Mouse (Mus musculus): ENCODE results near the gene C1s2. TPM values are rescaled to one million over a fixed set of nuclear protein-coding genes. Genes with fewer than 3 reads are reported as not detected.
A peak's percentile ranks its signal among the peaks of the same experiment; 100 is the strongest.
"Not testable (repeated sequence)": the region's sequence is repeated elsewhere in the genome, so short reads cannot be mapped to it uniquely, and the experiment has no call there.

Gene C1s2
- polyA plus RNA-seq, 1 experiment from 2014 or later: not detected

GRCm38 (mm10) chr6:124658067-124658466, 22.2 kb upstream of the C1s2 start:
- WGBS: 75% methylated on average over 2 of the region's 2 CpGs
- H3K4me2 ChIP-seq (replicated peaks; ENCODE audit: low read depth, low read length): no peak overlapping the region
- no peak for ATAC-seq (ENCODE audit: low FRiP score)

GRCm38 (mm10) chr6:124655893-124656292, 20.0 kb upstream of the C1s2 start:
- Histone ChIP-seq H3K27ac (ENCODE audit: low read depth, low read length) (no peak overlapping the region), H3K4me2 (replicated peaks; ENCODE audit: low read depth, low read length) (no peak overlapping the region), H3K4me3 (ENCODE audit: low read depth, low read length) (no peak overlapping the region), H3K36me3 (ENCODE audit: control insufficient read depth, insufficient read depth, low read length) (no peaks in the 10 kb centered on the region), H3K4me1 (replicated peaks; ENCODE audit: control insufficient read depth, insufficient read depth, low read length) (no peaks in the 10 kb centered on the region), H3K9me3 (ENCODE audit: control insufficient read depth, low read length) (peaks cover 5% of the 10 kb centered on the region; the same call in 1 of the 2 replicates), H3K27me3 (ENCODE audit: control insufficient read depth, insufficient read depth, low read length) (no peaks in the 10 kb centered on the region), H3K9ac (ENCODE audit: low read depth, low read length) (no peak overlapping the region)
- DNase-seq (ENCODE audit: low spot score) (no peak), ATAC-seq (ENCODE audit: low FRiP score) (no peak)
- 73% methylated on average over 6 of the region's 6 CpGs for WGBS

More at GRCm38 (mm10) chr6:124658067-124658466, 22.2 kb upstream of the C1s2 start:
- no peak overlapping the region for H3K27ac ChIP-seq (ENCODE audit: low read depth, low read length)
- DNase-seq (ENCODE audit: low spot score): no peak
- no peak overlapping the region for H3K4me3 ChIP-seq (ENCODE audit: low read depth, low read length)
- H3K9me3 ChIP-seq (ENCODE audit: control insufficient read depth, low read length): peaks cover 5% of the 10 kb centered on the region; the same call in 1 of the 2 replicates
- no peaks in the 10 kb centered on the region for H3K27me3 ChIP-seq (ENCODE audit: control insufficient read depth, insufficient read depth, low read length)
- H3K4me1 ChIP-seq (replicated peaks; ENCODE audit: control insufficient read depth, insufficient read depth, low read length): no peaks in the 10 kb centered on the region
- H3K9ac ChIP-seq (ENCODE audit: low read depth, low read length): no peak overlapping the region
- H3K36me3 ChIP-seq (ENCODE audit: control insufficient read depth, insufficient read depth, low read length): no peaks in the 10 kb centered on the region

- Histone ChIP-seq H3K4me2 (replicated peaks; ENCODE audit: low read depth, low read length) (no peak overlapping the region), H3K4me1 (replicated peaks; ENCODE audit: control insufficient read depth, insufficient read depth, low read length) (no peaks in the 10 kb centered on the region), H3K9ac (ENCODE audit: low read depth, low read length) (no peak overlapping the region), H3K36me3 (ENCODE audit: control insufficient read depth, insufficient read depth, low read length) (no peaks in the 10 kb centered on the region), H3K27me3 (ENCODE audit: control insufficient read depth, insufficient read depth, low read length) (no peaks in the 10 kb centered on the region), H3K27ac (ENCODE audit: low read depth, low read length) (no peak overlapping the region), H3K9me3 (ENCODE audit: control insufficient read depth, low read length) (no peaks in the 10 kb centered on the region), H3K4me3 (ENCODE audit: low read depth, low read length) (no peak overlapping the region)
- DNase-seq (ENCODE audit: low spot score): no peak
- 75% methylated on average over 1 of the region's 1 CpGs for WGBS
- no peak for ATAC-seq (ENCODE audit: low FRiP score)
These were observed 10.5 kb upstream of the C1s2 start for GRCm38 (mm10) chr6:124646394-124646793.

- H3K27me3 ChIP-seq (ENCODE audit: control insufficient read depth, insufficient read depth, low read length): no peaks in the 10 kb centered on the region
These were observed 5.1 kb upstream of the C1s2 start for GRCm38 (mm10) chr6:124640997-124641396.

GRCm38 (mm10) chr6:124640041-124640440, 4.2 kb upstream of the C1s2 start:
- no peak overlapping the region for H3K4me3 ChIP-seq (ENCODE audit: low read depth, low read length)
- WGBS: 83% methylated on average over 2 of the region's 4 CpGs
- no peaks in the 10 kb centered on the region for H3K4me1 ChIP-seq (replicated peaks; ENCODE audit: control insufficient read depth, insufficient read depth, low read length)
- ATAC-seq (ENCODE audit: low FRiP score) (no peak), DNase-seq (ENCODE audit: low spot score) (no peak)
- no peak overlapping the region for H3K4me2 ChIP-seq (replicated peaks; ENCODE audit: low read depth, low read length)
- H3K9me3 ChIP-seq (ENCODE audit: control insufficient read depth, low read length): no peaks in the 10 kb centered on the region
- H3K27ac ChIP-seq (ENCODE audit: low read depth, low read length): no peak overlapping the region
- no peak overlapping the region for H3K9ac ChIP-seq (ENCODE audit: low read depth, low read length)
- no peaks in the 10 kb centered on the region for H3K27me3 ChIP-seq (ENCODE audit: control insufficient read depth, insufficient read depth, low read length)
- H3K36me3 ChIP-seq (ENCODE audit: control insufficient read depth, insufficient read depth, low read length): no peaks in the 10 kb centered on the region

More at GRCm38 (mm10) chr6:124640997-124641396, 5.1 kb upstream of the C1s2 start:
- H3K4me2 ChIP-seq (replicated peaks; ENCODE audit: low read depth, low read length): no peak overlapping the region
- no peak for ATAC-seq (ENCODE audit: low FRiP score)
- H3K9ac ChIP-seq (ENCODE audit: low read depth, low read length): no peak overlapping the region
- H3K4me3 ChIP-seq (ENCODE audit: low read depth, low read length): no peak overlapping the region
- 33% methylated on average over 8 of the region's 8 CpGs for WGBS
- no peaks in the 10 kb centered on the region for H3K9me3 ChIP-seq (ENCODE audit: control insufficient read depth, low read length)
- H3K4me1 ChIP-seq (replicated peaks; ENCODE audit: control insufficient read depth, insufficient read depth, low read length): no peaks in the 10 kb centered on the region
- peak; percentile 67 for DNase-seq (ENCODE audit: low spot score)
- no peaks in the 10 kb centered on the region for H3K36me3 ChIP-seq (ENCODE audit: control insufficient read depth, insufficient read depth, low read length)
- no peak overlapping the region for H3K27ac ChIP-seq (ENCODE audit: low read depth, low read length)

- H3K27ac ChIP-seq (ENCODE audit: low read depth, low read length); H3K4me1 ChIP-seq (replicated peaks; ENCODE audit: control insufficient read depth, insufficient read depth, low read length); H3K4me2 ChIP-seq (replicated peaks; ENCODE audit: low read depth, low read length); H3K9ac ChIP-seq (ENCODE audit: low read depth, low read length); H3K27me3 ChIP-seq (ENCODE audit: control insufficient read depth, insufficient read depth, low read length); ATAC-seq (ENCODE audit: low FRiP score); DNase-seq (ENCODE audit: low spot score); H3K9me3 ChIP-seq (ENCODE audit: control insufficient read depth, low read length); H3K36me3 ChIP-seq (ENCODE audit: control insufficient read depth, insufficient read depth, low read length); H3K4me3 ChIP-seq (ENCODE audit: low read depth, low read length): not testable (repeated sequence)
- WGBS: 50% methylated on average over 6 of the region's 6 CpGs
These were observed 1.1 kb upstream of the C1s2 start for GRCm38 (mm10) chr6:124636858-124637460.

GRCm38 (mm10) chr6:124630763-124631162, 5.1 kb downstream of the C1s2 start:
- Histone ChIP-seq H3K27me3 (ENCODE audit: control insufficient read depth, insufficient read depth, low read length) (no peaks in the 10 kb centered on the region), H3K9ac (ENCODE audit: low read depth, low read length) (no peak overlapping the region), H3K27ac (ENCODE audit: low read depth, low read length) (no peak overlapping the region), H3K36me3 (ENCODE audit: control insufficient read depth, insufficient read depth, low read length) (no peaks in the 10 kb centered on the region), H3K4me1 (replicated peaks; ENCODE audit: control insufficient read depth, insufficient read depth, low read length) (no peaks in the 10 kb centered on the region), H3K4me2 (replicated peaks; ENCODE audit: low read depth, low read length) (no peak overlapping the region), H3K9me3 (ENCODE audit: control insufficient read depth, low read length) (no peaks in the 10 kb centered on the region), H3K4me3 (ENCODE audit: low read depth, low read length) (no peak overlapping the region)
- no peak for ATAC-seq (ENCODE audit: low FRiP score)
- no peak for DNase-seq (ENCODE audit: low spot score)
- WGBS: 81% methylated on average over 4 of the region's 4 CpGs

GRCm38 (mm10) chr6:124626184-124626583, 9.7 kb downstream of the C1s2 start:
- H3K4me2 ChIP-seq (replicated peaks; ENCODE audit: low read depth, low read length); H3K4me1 ChIP-seq (replicated peaks; ENCODE audit: control insufficient read depth, insufficient read depth, low read length); H3K36me3 ChIP-seq (ENCODE audit: control insufficient read depth, insufficient read depth, low read length); H3K27ac ChIP-seq (ENCODE audit: low read depth, low read length); DNase-seq (ENCODE audit: low spot score); H3K4me3 ChIP-seq (ENCODE audit: low read depth, low read length); ATAC-seq (ENCODE audit: low FRiP score); H3K9me3 ChIP-seq (ENCODE audit: control insufficient read depth, low read length); H3K9ac ChIP-seq (ENCODE audit: low read depth, low read length); H3K27me3 ChIP-seq (ENCODE audit: control insufficient read depth, insufficient read depth, low read length): not testable (repeated sequence)
- 50% methylated on average over 1 of the region's 1 CpGs for WGBS

GRCm38 (mm10) chr6:124625612-124626011, 10.3 kb downstream of the C1s2 start:
- no peaks in the 10 kb centered on the region for H3K27me3 ChIP-seq (ENCODE audit: control insufficient read depth, insufficient read depth, low read length)
- ATAC-seq (ENCODE audit: low FRiP score) (no peak), DNase-seq (ENCODE audit: low spot score) (no peak)
- no peaks in the 10 kb centered on the region for H3K4me1 ChIP-seq (replicated peaks; ENCODE audit: control insufficient read depth, insufficient read depth, low read length)
- no peak overlapping the region for H3K4me2 ChIP-seq (replicated peaks; ENCODE audit: low read depth, low read length)
- 89% methylated on average over 13 of the region's 13 CpGs for WGBS
- H3K9me3 ChIP-seq (ENCODE audit: control insufficient read depth, low read length): no peaks in the 10 kb centered on the region
- H3K27ac ChIP-seq (ENCODE audit: low read depth, low read length): no peak overlapping the region
- no peaks in the 10 kb centered on the region for H3K36me3 ChIP-seq (ENCODE audit: control insufficient read depth, insufficient read depth, low read length)
- H3K4me3 ChIP-seq (ENCODE audit: low read depth, low read length): no peak overlapping the region
- H3K9ac ChIP-seq (ENCODE audit: low read depth, low read length): no peak overlapping the region

Measured in hindbrain, embryonic 11.5 days (tissue).